Mouse (Mus musculus) hindbrain, embryonic 11.5 days (tissue): ENCODE measurements at regions not wholly inside any gene's neighbourhood (a gene's known extent, or its start where the extent isn't known, plus 50 kb on each side); places are given as distances from the start of the nearest gene placed in this dataset.

Experiments used
- ATAC-seq: fragments of 200-750 bp; cut with Nextera tagmentation; 2 replicates; pipeline ENCODE4 v1.8.0; 2017; ENCODE audit warnings: mild to moderate bottlenecking, moderate TSS enrichment, moderate library complexity; ENCODE audit not compliant: low FRiP score
- DNase-seq: peaks from one replicate; pipeline ENCODE4 v3.0.0-alpha.2; 2015; ENCODE audit warnings: low spot score
- H3K27ac ChIP-seq: fragments of 300-500 bp; sonication (generic); 2 replicates; pipeline ENCODE4 v1.5.1; 2014; ENCODE audit warnings: mild to moderate bottlenecking, low read depth, low read length
- H3K27me3 ChIP-seq: fragments of 300-500 bp; sonication (generic); 2 replicates; pipeline ENCODE4 v1.6.1; 2014; ENCODE audit warnings: mild to moderate bottlenecking, low read length, moderate library complexity, mixed read lengths; ENCODE audit not compliant: control insufficient read depth, insufficient read depth
- H3K36me3 ChIP-seq: fragments of 300-500 bp; sonication (generic); 2 replicates; pipeline ENCODE4 v1.6.1; 2014; ENCODE audit warnings: mild to moderate bottlenecking, low read length, moderate library complexity, mixed read lengths; ENCODE audit not compliant: control insufficient read depth, insufficient read depth
- H3K4me1 ChIP-seq: fragments of 300-500 bp; sonication (generic); replicated peaks from 2 replicates; pipeline ENCODE4 v1.6.1; 2014; ENCODE audit warnings: low read length, mixed read lengths; ENCODE audit not compliant: control insufficient read depth, insufficient read depth
- H3K4me2 ChIP-seq: fragments of 300-500 bp; sonication (generic); replicated peaks from 2 replicates; pipeline ENCODE4 v1.6.1; 2014; ENCODE audit warnings: mild to moderate bottlenecking, low read depth, low read length
- H3K4me3 ChIP-seq: fragments of 300-500 bp; sonication (generic); 2 replicates; pipeline ENCODE4 v1.5.1; 2014; ENCODE audit warnings: low read depth, low read length
- H3K9ac ChIP-seq: fragments of 300-500 bp; sonication (generic); 2 replicates; pipeline ENCODE4 v1.6.1; 2014; ENCODE audit warnings: low read depth, low read length
- H3K9me3 ChIP-seq: fragments of 300-500 bp; sonication (generic); 2 replicates; pipeline ENCODE4 v1.6.1; 2016; ENCODE audit warnings: low read length; ENCODE audit not compliant: control insufficient read depth
- WGBS: fragments of 180-500 bp; shearing (Covaris S2); extraction: QIAGEN DNeasy Blood & Tissue Kit; methylation state at CpG from one replicate; pipeline ENCODE4 v1.1.7; 2014; 5-methylcytosine and 5-hydroxymethylcytosine counted together

DNA sequence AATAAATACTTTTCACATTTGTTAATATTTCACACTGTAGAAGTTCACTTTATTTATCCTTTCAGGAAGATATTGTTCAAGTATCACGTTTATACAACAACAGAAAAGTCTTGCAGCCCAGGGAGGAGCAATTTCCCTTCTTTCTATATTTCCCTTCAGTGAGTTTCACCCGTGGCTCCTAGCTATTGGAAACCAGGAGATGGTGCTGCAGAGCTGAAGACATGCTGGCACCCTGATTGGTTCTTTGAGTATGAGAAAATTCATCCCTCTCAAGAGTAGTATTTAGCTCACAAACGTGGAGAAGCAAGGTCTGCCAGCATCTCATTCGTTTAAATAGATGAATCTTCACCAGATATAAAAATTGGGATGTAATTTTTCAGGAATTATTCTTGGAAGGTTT lies 85.9 kb upstream of the Rxylt1 start:
- DNase-seq = no peak
- no peaks in the 10 kb centered on the region for H3K27me3 ChIP-seq
- 39% methylated on average over 4 of the region's 4 CpGs for WGBS

DNA sequence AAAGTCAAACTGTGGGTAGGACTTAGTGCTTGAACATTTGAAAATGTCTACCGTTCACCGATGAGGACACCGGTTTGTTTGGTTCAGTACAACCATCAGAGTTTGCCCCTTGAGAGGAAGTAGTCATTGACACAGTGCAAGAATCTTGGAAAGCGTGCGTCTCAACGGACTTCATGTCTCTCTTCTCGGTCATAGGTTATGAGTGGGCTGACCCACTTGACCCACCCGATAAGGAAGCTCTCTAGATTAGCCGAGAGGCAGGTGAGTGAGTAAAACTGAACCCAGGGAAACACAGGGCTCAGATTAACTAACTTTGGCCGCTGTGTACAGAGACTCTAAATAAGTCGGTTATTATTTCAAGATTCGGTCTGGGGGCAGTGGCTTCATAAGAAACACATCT lies 51.9 kb upstream of the Rxylt1 start:
- Histone ChIP-seq H3K27me3 (no peaks in the 10 kb centered on the region), H3K4me1 (no peaks in the 10 kb centered on the region), H3K9ac (no peak overlapping the region), H3K9me3 (no peaks in the 10 kb centered on the region), H3K36me3 (no peaks in the 10 kb centered on the region), H3K4me3 (no peak overlapping the region), H3K27ac (no peak overlapping the region), H3K4me2 (no peak overlapping the region)
- DNase-seq (no peak), ATAC-seq (no peak)
- 90% methylated on average over 12 of the region's 12 CpGs for WGBS

More for the DNA sequence above, 85.9 kb upstream of the Rxylt1 start:
- Histone ChIP-seq H3K4me1 (no peaks in the 10 kb centered on the region), H3K27ac (no peak overlapping the region), H3K9me3 (no peaks in the 10 kb centered on the region), H3K36me3 (no peaks in the 10 kb centered on the region), H3K4me2 (no peak overlapping the region), H3K9ac (no peak overlapping the region), H3K4me3 (no peak overlapping the region)
- ATAC-seq = no peak

DNA sequence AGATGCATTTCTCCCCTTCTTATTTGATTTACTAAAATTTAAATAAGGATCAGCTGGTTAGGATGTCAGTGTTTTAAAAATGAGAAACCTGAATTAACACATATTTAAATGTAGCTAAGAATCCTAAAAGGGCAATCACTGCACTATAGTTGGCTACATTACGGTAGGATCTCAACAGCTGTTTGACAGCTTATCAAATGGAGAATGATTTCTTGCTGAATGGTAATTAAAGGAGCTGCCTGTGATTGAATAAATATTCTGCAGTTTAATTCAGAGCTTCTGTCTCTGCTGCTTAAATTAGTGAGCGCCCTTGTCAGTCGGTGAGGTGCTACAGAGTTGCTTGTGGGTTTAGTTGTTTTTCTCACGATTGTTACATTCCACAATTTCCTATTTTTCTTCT lies 51.4 kb upstream of the Rxylt1 start:
- no peak overlapping the region for H3K27ac ChIP-seq
- no peak overlapping the region for H3K4me3 ChIP-seq
- H3K9me3 ChIP-seq = no peaks in the 10 kb centered on the region
- no peak overlapping the region for H3K9ac ChIP-seq
- no peaks in the 10 kb centered on the region for H3K36me3 ChIP-seq
- ATAC-seq = no peak
- no peak overlapping the region for H3K4me2 ChIP-seq
- 95% methylated on average over 4 of the region's 4 CpGs for WGBS
- H3K27me3 ChIP-seq = no peaks in the 10 kb centered on the region
- H3K4me1 ChIP-seq = no peaks in the 10 kb centered on the region
- no peak for DNase-seq
